Mouse (Mus musculus) heart, embryonic 16.5 days (tissue): ENCODE measurements around the gene Stx12. TPM values are rescaled to one million over a fixed set of nuclear protein-coding genes. Genes with fewer than 3 reads are reported as not detected.

Experiments used
- ATAC-seq: fragments of 200-750 bp; cut with Nextera tagmentation; replicated peaks from 2 replicates; pipeline ENCODE4 v1.8.0; 2017; ENCODE audit warnings: moderate number of reproducible peaks; ENCODE audit not compliant: insufficient read depth, low FRiP score; ENCODE audit errors: extremely low read depth
- H3K27ac ChIP-seq: fragments of 300-500 bp; sonication (generic); 2 replicates; pipeline ENCODE4 v1.5.1; 2014; ENCODE audit warnings: mild to moderate bottlenecking, low read length, control low read depth, moderate library complexity
- H3K27me3 ChIP-seq: fragments of 300-500 bp; sonication (generic); 2 replicates; pipeline ENCODE4 v1.6.1; 2014; ENCODE audit warnings: low read length, mixed read lengths; ENCODE audit not compliant: control insufficient read depth, insufficient read depth
- H3K36me3 ChIP-seq: fragments of 300-500 bp; sonication (generic); 2 replicates; pipeline ENCODE4 v1.6.1; 2014; ENCODE audit not compliant: control insufficient read depth, insufficient read depth
- H3K4me1 ChIP-seq: fragments of 300-500 bp; sonication (generic); 2 replicates; pipeline ENCODE4 v1.6.1; 2014; ENCODE audit warnings: low read length, mixed read lengths; ENCODE audit not compliant: control insufficient read depth, insufficient read depth
- H3K4me2 ChIP-seq: fragments of 300-500 bp; sonication (generic); 2 replicates; pipeline ENCODE4 v1.6.1; 2014; ENCODE audit warnings: low read depth, mild to moderate bottlenecking, control low read depth, low read length
- H3K4me3 ChIP-seq: fragments of 300-500 bp; sonication (generic); 2 replicates; pipeline ENCODE4 v1.5.1; 2014; ENCODE audit warnings: mild to moderate bottlenecking, control low read depth, low read length
- H3K9ac ChIP-seq: fragments of 300-500 bp; sonication (generic); 2 replicates; pipeline ENCODE4 v1.6.1; 2014; ENCODE audit warnings: low read length, control low read depth
- H3K9me3 ChIP-seq: fragments of 300-500 bp; sonication (generic); replicated peaks from 2 replicates; pipeline ENCODE4 v1.6.1; 2016; ENCODE audit warnings: low read length; ENCODE audit not compliant: control insufficient read depth
- WGBS: fragments of 180-500 bp; shearing (Covaris S2); extraction: QIAGEN DNeasy Blood & Tissue Kit; methylation state at CpG from one replicate; pipeline ENCODE4 v1.1.7; 2014; 5-methylcytosine and 5-hydroxymethylcytosine counted together
- polyA plus RNA-seq: library from polyadenylated mRNA; unstranded; fragments of >200 nt; fragmentation: Nextera tagmentation; extraction: Ambion mirVana; gene quantifications from 2 replicates; pipeline ENCODE4 v1.2.1, GENCODE M21; 2015

The Stx12 gene
- polyA plus RNA-seq, 1 experiment from 2014 or later = 56.9 TPM

DNA sequence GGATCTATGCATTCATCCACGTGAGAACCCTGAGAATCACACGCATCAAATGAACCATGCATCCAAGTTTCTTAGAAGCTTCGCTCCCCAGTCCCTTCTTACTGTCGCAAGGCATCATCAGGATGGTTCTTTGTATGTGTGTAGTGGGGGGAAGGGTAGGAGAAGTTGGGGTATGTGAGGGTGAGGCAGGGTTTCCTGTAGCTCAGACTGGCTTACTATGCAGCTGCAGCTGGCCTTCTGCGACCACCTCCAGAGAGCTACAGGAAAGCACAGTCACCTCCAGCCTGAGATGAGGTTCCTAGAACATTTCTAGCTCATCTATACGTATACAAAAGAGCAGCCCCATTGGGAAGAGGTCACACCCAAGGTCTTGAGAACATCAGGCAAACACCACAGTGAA is 27.8 kb upstream of the Stx12 start:
- Histone ChIP-seq H3K4me1 (no peaks in the 10 kb centered on the region), H3K27ac (no peak overlapping the region), H3K9ac (no peak overlapping the region), H3K36me3 (peaks cover 57% of the 10 kb centered on the region), H3K4me2 (no peak overlapping the region), H3K27me3 (no peaks in the 10 kb centered on the region), H3K9me3 (no peaks in the 10 kb centered on the region), H3K4me3 (no peak overlapping the region)
- no peak for ATAC-seq
- WGBS = 81% methylated on average over 6 of the region's 6 CpGs

- no peaks in the 10 kb centered on the region for H3K9me3 ChIP-seq
- H3K27ac ChIP-seq = peak overlapping the region; percentile 50
- H3K4me2 ChIP-seq = no peak overlapping the region
- WGBS = 74% methylated on average over 5 of the region's 5 CpGs
- H3K27me3 ChIP-seq = no peaks in the 10 kb centered on the region
- no peak for ATAC-seq
- no peak overlapping the region for H3K4me3 ChIP-seq
- H3K36me3 ChIP-seq = peaks cover 37% of the 10 kb centered on the region
- no peak overlapping the region for H3K9ac ChIP-seq
- H3K4me1 ChIP-seq = peaks cover 3% of the 10 kb centered on the region; the same call in 1 of the 2 replicates
Observed at GRCm38 (mm10) chr4:132905843-132906360, 21.6 kb upstream of the Stx12 start.

- Histone ChIP-seq H3K36me3 (peaks cover 29% of the 10 kb centered on the region), H3K4me1 (peaks cover 3% of the 10 kb centered on the region; the same call in 1 of the 2 replicates), H3K27ac (peak overlapping the region; percentile 50), H3K4me2 (no peak overlapping the region), H3K9ac (no peak overlapping the region), H3K27me3 (no peaks in the 10 kb centered on the region), H3K9me3 (no peaks in the 10 kb centered on the region), H3K4me3 (no peak overlapping the region)
- WGBS = 61% methylated on average over 9 of the region's 9 CpGs
- ATAC-seq = 0 out of 2 replicates have a peak, but pooled peaks have one; percentile 41
Observed at GRCm38 (mm10) chr4:132904765-132905309, 20.5 kb upstream of the Stx12 start.

DNA sequence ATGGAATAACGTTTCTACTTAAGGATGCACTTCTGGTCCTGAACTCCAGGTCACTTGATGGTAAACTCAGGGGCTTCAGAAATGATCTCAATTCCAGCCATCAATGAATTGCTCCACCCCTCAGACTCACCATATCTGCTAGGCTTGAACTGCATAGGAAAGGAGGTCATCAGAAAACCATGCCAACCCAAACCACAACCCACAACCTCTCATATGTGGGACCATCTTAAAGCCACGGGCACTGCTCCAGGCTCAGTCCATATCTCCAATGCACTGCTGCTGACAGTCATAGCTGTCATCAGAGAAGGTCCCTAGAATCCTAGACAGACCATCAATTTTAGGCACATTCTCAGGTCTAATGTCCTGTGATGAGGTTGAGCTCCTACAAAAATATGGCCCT is 19.8 kb upstream of the Stx12 start:
- Histone ChIP-seq H3K4me3 (no peak overlapping the region), H3K27ac (0 out of 2 replicates have a peak overlapping the region, but pooled peaks have one; percentile 20), H3K9me3 (no peaks in the 10 kb centered on the region), H3K4me2 (no peak overlapping the region), H3K4me1 (peaks cover 3% of the 10 kb centered on the region; the same call in 1 of the 2 replicates), H3K9ac (no peak overlapping the region), H3K36me3 (peaks cover 22% of the 10 kb centered on the region), H3K27me3 (no peaks in the 10 kb centered on the region)
- ATAC-seq = no peak
- WGBS = 69% methylated on average over 2 of the region's 2 CpGs

DNA sequence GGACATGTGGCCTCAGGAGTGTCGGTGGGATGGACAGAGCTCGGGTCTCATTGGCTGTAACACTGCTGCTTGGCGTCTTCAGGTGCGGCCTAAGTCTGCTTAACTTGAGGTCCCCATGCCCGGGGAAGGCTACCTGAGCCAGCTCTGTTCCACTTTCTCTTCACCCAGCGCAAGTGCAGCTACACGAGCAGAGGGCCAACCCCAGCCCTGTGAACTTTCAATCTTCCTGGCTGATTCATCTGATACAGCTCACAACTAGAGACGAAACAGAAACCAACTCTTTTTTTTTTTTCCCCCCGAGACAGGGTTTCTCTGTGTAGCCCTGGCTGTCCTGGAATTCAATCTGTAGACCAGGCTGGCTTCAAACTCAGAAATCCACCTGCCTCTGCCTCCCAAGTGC is 13.9 kb upstream of the Stx12 start:
- Histone ChIP-seq H3K27me3 (no peaks in the 10 kb centered on the region), H3K4me3 (no peak overlapping the region), H3K4me2 (no peak overlapping the region), H3K9me3 (no peaks in the 10 kb centered on the region), H3K4me1 (no peaks in the 10 kb centered on the region), H3K36me3 (peaks cover 12% of the 10 kb centered on the region), H3K27ac (no peak overlapping the region), H3K9ac (no peak overlapping the region)
- 81% methylated on average over 9 of the region's 9 CpGs for WGBS
- ATAC-seq = no peak

DNA sequence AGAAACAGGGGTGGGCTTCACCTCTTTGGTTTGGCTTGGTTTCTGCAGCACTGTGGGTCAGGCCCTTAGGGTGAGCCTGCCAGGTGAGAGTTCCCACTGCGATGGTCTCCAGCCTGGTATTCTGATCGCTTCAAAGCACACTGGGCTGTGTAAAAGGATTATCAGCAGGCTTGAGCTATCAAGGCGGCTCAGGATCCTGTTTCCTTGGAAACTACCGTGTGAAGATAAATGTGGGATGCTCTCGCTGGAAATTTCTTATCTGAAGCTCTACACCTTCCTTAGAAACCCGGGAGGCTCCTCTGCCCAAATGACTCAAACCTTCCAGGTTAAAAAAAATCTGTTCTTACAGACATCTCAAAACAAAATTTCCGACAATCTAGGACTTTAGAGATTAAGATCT is 10.1 kb upstream of the Stx12 start:
- H3K27ac ChIP-seq = no peak overlapping the region
- no peaks in the 10 kb centered on the region for H3K9me3 ChIP-seq
- H3K4me3 ChIP-seq = no peak overlapping the region
- no peak overlapping the region for H3K4me2 ChIP-seq
- H3K36me3 ChIP-seq = no peaks in the 10 kb centered on the region
- H3K9ac ChIP-seq = no peak overlapping the region
- 13% methylated on average over 7 of the region's 7 CpGs for WGBS
- H3K27me3 ChIP-seq = no peaks in the 10 kb centered on the region
- ATAC-seq = no peak
- no peaks in the 10 kb centered on the region for H3K4me1 ChIP-seq

DNA sequence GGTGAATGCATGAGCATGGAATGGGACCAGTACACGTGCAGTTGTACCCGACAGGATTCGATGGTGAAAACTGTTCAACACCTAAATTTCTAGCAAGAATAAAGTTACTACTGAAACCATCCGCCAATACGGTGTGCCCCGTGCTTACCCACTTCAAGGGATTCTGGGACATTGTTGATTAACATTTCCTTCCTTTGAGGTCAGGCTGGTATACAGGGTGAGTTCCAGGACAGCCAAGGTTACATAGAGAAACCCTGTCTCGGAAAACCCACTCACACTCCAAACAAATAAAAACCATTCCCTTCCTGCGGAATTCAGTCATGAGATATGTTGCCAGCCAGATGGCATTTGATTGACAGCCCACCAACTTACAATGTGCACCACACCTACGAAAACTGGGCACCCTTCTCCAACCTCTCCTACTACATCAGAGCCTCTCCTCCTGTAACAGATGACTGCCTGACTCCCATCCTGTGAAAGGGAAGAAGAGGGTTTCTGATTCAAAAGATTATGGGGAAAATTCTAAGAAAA is 600 bp upstream of the Stx12 start:
- peak overlapping the region; percentile 95 for H3K4me2 ChIP-seq
- no peak; the same call in 1 of the 2 replicates for ATAC-seq
- peak overlapping the region; percentile 83 for H3K27ac ChIP-seq
- no peaks in the 10 kb centered on the region for H3K27me3 ChIP-seq
- peak overlapping the region; percentile 86 for H3K4me3 ChIP-seq
- H3K36me3 ChIP-seq = no peaks in the 10 kb centered on the region
- H3K9ac ChIP-seq = peak overlapping the region; percentile 93
- 10% methylated on average over 9 of the region's 9 CpGs for WGBS
- no peaks in the 10 kb centered on the region for H3K9me3 ChIP-seq
- H3K4me1 ChIP-seq = peaks cover 19% of the 10 kb centered on the region

DNA sequence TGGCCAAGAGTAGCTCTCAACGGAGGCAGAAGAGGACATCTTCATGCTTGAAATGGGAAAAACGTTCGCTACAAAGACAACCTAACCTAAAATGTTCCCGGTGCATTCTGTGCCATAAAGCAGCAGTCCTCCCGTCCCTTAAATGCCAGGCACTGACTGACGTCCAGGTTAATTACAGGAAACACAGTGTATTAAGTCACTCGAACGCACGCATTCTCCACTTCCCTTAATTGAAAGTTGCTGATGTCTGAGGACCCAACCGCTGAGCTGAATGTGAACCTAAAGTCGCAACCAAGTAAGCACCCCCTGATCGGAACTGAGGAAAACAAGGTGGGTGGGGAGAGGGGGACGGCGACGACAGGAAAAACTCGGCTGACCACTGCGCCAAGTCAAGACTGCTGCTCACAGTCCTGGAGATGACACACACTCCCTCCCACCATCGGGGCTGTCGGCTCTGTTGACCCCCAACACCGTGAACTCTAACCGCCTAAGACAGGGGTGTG is 697 bp downstream of the Stx12 start:
- Histone ChIP-seq H3K9ac (peak overlapping the region; percentile 93), H3K4me1 (peaks cover 20% of the 10 kb centered on the region), H3K36me3 (no peaks in the 10 kb centered on the region), H3K9me3 (no peaks in the 10 kb centered on the region), H3K27me3 (no peaks in the 10 kb centered on the region), H3K27ac (peak overlapping the region; percentile 89), H3K4me3 (peak overlapping the region; percentile 86), H3K4me2 (peak overlapping the region; percentile 95)
- WGBS = 1% methylated on average over 21 of the region's 21 CpGs
- no peak; the same call in 1 of the 2 replicates for ATAC-seq

- no peak overlapping the region for H3K4me3 ChIP-seq
- H3K36me3 ChIP-seq = peaks cover 16% of the 10 kb centered on the region
- no peak for ATAC-seq
- H3K27me3 ChIP-seq = no peaks in the 10 kb centered on the region
- H3K4me1 ChIP-seq = peaks cover 21% of the 10 kb centered on the region
- H3K27ac ChIP-seq = peak overlapping the region; percentile 57; the same call in 1 of the 2 replicates
- H3K9me3 ChIP-seq = no peaks in the 10 kb centered on the region
- H3K4me2 ChIP-seq = no peak overlapping the region
- WGBS = 78% methylated on average over 7 of the region's 7 CpGs
- no peak overlapping the region for H3K9ac ChIP-seq
Observed at GRCm38 (mm10) chr4:132874363-132875097, 9.8 kb downstream of the Stx12 start.
